Mouse (Mus musculus): ENCODE results near the gene Cntn1. TPM values are rescaled to one million over a fixed set of nuclear protein-coding genes. Genes with fewer than 3 reads are reported as not detected.

The Cntn1 gene
- polyA plus RNA-seq, 1 experiment, result not detected

GRCm38 (mm10) chr15:92364153-92364552 is 313.2 kb downstream of the Cntn1 start:
- no peak for TF ChIP-seq POLR2A (IDR thresholded peaks at IDR 0.05; ENCODE audit: borderline replicate concordance, low read depth, low read length)
- no peak for TF ChIP-seq CTCF (IDR thresholded peaks at IDR 0.05; ENCODE audit: low read depth, low read length)
- Histone ChIP-seq H3K27ac (ENCODE audit: insufficient read depth, low read depth, low read length) (no peak overlapping the region), H3K4me1 (ENCODE audit: control insufficient read depth, insufficient read depth, low read length) (no peaks in the 10 kb centered on the region), H3K4me3 (ENCODE audit: insufficient read depth, low read length) (no peak overlapping the region)

GRCm38 (mm10) chr15:92364592-92364991 is 313.6 kb downstream of the Cntn1 start:
- TF ChIP-seq CTCF (IDR thresholded peaks at IDR 0.05; ENCODE audit: low read depth, low read length) (no peak), POLR2A (IDR thresholded peaks at IDR 0.05; ENCODE audit: borderline replicate concordance, low read depth, low read length) (no peak)
- Histone ChIP-seq H3K27ac (ENCODE audit: insufficient read depth, low read depth, low read length) (no peak overlapping the region), H3K4me3 (ENCODE audit: insufficient read depth, low read length) (no peak overlapping the region)

More at GRCm38 (mm10) chr15:92364592-92364991, 313.6 kb downstream of the Cntn1 start:
- H3K4me1 ChIP-seq (ENCODE audit: control insufficient read depth, insufficient read depth, low read length), result no peaks in the 10 kb centered on the region

Other genes with a start within 250 kb of the Cntn1 start
- gene Smgc, start 212.9 kb upstream of the Cntn1 start, polyA plus RNA-seq (2012; ENCODE audit: insufficient read depth, insufficient read length, missing spikeins), result not detected in 2 replicates